Comparison of ENCODE assay signal across 7 mouse cellular contexts in genomic region chr14:53349111-53349510, GRCm38 (mm10).
DNase-seq lines count a peak whose midpoint lies in the region; ATAC-seq and TF ChIP-seq lines count a peak whose summit lies in the region.
"Not testable (repeated sequence)": the region's sequence is repeated elsewhere in the genome, so short reads cannot be mapped to it uniquely, and the experiment has no call there.

No protein-coding gene starts in this region.

- peak; percentile 62; the same call in 1 of the 2 replicates for ATAC-seq in frontal cortex, adult (ENCODE audit: low TSS enrichment)
- ATAC-seq in lung, postnatal 0 days = not testable (repeated sequence)

- H3K4me2 ChIP-seq in lung, postnatal 0 days (replicated peaks; ENCODE audit: low read depth, low read length) = not testable (repeated sequence)

- H3K9ac ChIP-seq in lung, postnatal 0 days (replicated peaks; ENCODE audit: low read depth) = not testable (repeated sequence)

- H3K9me3 ChIP-seq in lung, postnatal 0 days (ENCODE audit: low read length) = not testable (repeated sequence)

- H3K4me1 ChIP-seq in lung, postnatal 0 days (ENCODE audit: insufficient read depth, low read depth, low read length) = not testable (repeated sequence)

- TF ChIP-seq CTCF in layer of hippocampus, adult 2 months (conservative IDR thresholded peaks at IDR 0.05) = peak; percentile 58
- 0 out of 2 replicates have a peak, but pooled peaks have one; percentile 22 for TF ChIP-seq CTCF in lung, postnatal 0 days (IDR thresholded peaks at IDR 0.05)

- not testable (repeated sequence) for H3K27me3 ChIP-seq in lung, postnatal 0 days (replicated peaks; ENCODE audit: insufficient read depth, low read length)

- H3K27ac ChIP-seq in layer of hippocampus, adult 2 months; lung, postnatal 0 days (ENCODE audit: low read length): not testable (repeated sequence)

- H3K4me3 ChIP-seq in layer of hippocampus, adult 2 months; lung, postnatal 0 days (ENCODE audit: low read depth, low read length): not testable (repeated sequence)

- not testable (repeated sequence) for H3K36me3 ChIP-seq in lung, postnatal 0 days (ENCODE audit: insufficient read depth, low read length)

- not testable (repeated sequence) for TF ChIP-seq EP300 in lung, postnatal 0 days (IDR thresholded peaks at IDR 0.05)

- peak; percentile 6 to 39 for DNase-seq in cerebellum, postnatal 14 days
- DNase-seq in induced T-regulatory cell, adult 2 months (ENCODE audit: low read depth) = peak; percentile 38
- not testable (repeated sequence) for DNase-seq in layer of hippocampus, adult 2 months (ENCODE audit: low spot score in 2 of 2); lung, postnatal 0 days (ENCODE audit: low spot score)
- DNase-seq in naive thymus-derived CD4-positive, alpha-beta T cell, adult 2 months (ENCODE audit: low read depth) = peak; percentile 49
- peak; percentile 42 for DNase-seq in testis, postnatal 10 days (ENCODE audit: low spot score)
